Mouse (Mus musculus): ENCODE data around the gene Wnk2. TPM values are rescaled to one million over a fixed set of nuclear protein-coding genes. Genes with fewer than 3 reads are reported as not detected.
A peak's percentile ranks its signal among the peaks of the same experiment; 100 is the strongest.

Wnk2 gene
- polyA plus RNA-seq, 1 experiment from 2014 or later, result 21.0 TPM

DNA sequence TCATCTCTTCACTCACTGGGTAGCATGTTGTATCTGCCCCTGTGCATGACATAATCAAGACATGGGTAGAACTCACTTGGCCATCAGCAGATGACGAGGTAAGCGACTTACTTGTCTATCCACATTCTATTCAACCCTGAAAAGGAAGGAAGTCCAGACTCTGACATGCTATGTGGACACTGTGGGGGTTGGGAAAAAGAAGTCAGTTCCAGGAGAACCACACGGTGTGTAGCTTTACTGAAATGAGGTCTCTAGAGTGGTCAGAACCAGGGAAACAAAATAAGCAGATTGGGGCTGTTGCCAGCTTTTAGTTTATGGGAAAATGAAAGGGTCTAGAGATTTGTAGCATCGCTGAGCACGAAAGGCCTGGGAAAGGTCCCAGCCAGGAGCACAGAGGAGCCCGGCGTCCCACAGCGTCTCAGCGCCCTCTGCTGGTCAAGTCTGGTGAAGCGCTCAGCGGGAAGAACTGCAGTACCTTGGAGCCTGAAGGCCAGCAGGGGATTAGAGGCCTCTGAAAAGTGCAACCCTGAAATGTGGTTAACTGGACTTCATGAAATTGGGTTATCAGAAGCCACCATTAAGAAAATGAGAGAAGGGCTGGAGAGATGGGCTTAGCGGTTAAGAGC, 25.3 kb upstream of the Wnk2 start:
- Histone ChIP-seq H3K4me2 (replicated peaks) (no peak overlapping the region), H3K27me3 (no peaks in the 10 kb centered on the region), H3K9ac (replicated peaks) (no peak overlapping the region), H3K27ac (no peak overlapping the region), H3K9me3 (no peaks in the 10 kb centered on the region), H3K4me3 (replicated peaks) (no peak overlapping the region), H3K4me1 (replicated peaks) (no peaks in the 10 kb centered on the region), H3K36me3 (no peaks in the 10 kb centered on the region)
- 7% methylated on average over 12 of the region's 12 CpGs for WGBS
- peak; percentile 75 for ATAC-seq

DNA sequence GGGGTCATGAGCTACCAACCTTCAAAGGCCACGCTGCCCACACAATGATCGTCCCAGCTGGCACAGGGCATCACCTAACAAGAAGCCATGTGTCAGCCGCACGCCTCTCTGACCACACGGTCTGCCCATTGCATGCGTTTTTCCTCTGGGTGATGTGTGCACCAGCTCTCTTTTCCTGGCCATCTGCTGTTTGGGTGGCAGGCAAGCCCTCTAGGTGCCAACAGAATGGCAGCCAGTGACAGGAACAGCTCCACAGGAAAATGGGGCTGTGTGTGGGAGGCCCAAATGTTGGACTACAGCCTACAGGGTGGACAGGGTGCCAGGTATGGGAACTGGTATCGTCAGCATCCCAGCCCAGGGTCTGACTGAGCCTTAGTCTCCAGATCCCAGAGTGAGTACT, 24.5 kb upstream of the Wnk2 start:
- no peaks in the 10 kb centered on the region for H3K9me3 ChIP-seq
- 88% methylated on average over 7 of the region's 7 CpGs for WGBS
- H3K36me3 ChIP-seq, result no peaks in the 10 kb centered on the region
- H3K4me2 ChIP-seq (replicated peaks), result no peak overlapping the region
- H3K27me3 ChIP-seq, result no peaks in the 10 kb centered on the region
- no peaks in the 10 kb centered on the region for H3K4me1 ChIP-seq (replicated peaks)
- H3K27ac ChIP-seq, result no peak overlapping the region
- no peak overlapping the region for H3K4me3 ChIP-seq (replicated peaks)
- H3K9ac ChIP-seq (replicated peaks), result peak overlapping the region; percentile 36; the same call in 1 of the 2 replicates
- peak; percentile 25; the same call in 1 of the 2 replicates for ATAC-seq

DNA sequence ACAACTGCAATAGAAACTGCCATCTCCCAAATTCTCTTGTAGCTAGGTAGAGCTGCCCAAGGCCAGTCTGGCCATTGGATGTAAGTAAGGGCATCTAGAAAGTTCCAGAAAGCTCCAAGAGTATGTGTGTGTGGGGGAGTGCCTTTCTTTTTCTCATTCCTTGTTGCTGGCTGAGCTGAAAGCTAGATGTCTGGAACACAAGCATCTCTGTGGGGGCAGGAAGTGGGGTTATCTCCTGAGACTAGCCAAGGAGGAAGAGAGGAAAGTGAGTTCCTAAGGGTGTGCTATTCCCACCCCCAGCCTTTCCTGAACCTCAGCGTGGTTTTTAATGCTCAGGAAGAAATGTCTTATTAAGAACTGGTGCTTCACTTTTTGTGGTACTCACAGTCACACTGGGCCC, 23.9 kb upstream of the Wnk2 start:
- Histone ChIP-seq H3K4me3 (replicated peaks) (no peak overlapping the region), H3K27me3 (no peaks in the 10 kb centered on the region), H3K27ac (no peak overlapping the region), H3K4me1 (replicated peaks) (no peaks in the 10 kb centered on the region), H3K4me2 (replicated peaks) (no peak overlapping the region), H3K9ac (replicated peaks) (no peak overlapping the region), H3K36me3 (no peaks in the 10 kb centered on the region), H3K9me3 (no peaks in the 10 kb centered on the region)
- 85% methylated on average over 1 of the region's 1 CpGs for WGBS
- no peak for ATAC-seq

DNA sequence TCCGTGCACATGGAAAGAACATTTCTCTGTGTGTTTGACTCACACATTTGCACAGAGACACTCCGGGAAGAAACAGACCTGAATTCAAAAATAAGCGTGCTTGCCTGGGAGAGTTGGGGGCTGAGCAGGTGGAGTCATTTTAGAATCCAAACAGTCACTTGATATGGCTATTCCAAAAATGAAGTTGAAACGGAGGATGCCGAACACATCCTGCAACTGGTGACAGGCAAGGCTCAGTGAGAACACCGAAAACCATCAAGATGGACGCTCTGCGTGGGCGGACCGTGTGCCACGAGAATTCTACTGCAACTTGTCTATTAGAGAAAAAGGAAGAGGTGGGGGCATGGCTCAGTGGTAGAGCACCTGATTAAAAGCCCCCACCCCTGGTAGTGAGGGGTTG, 22.8 kb upstream of the Wnk2 start:
- WGBS, result 93% methylated on average over 11 of the region's 11 CpGs
- H3K27me3 ChIP-seq, result no peaks in the 10 kb centered on the region
- no peak overlapping the region for H3K9ac ChIP-seq (replicated peaks)
- H3K4me3 ChIP-seq (replicated peaks), result no peak overlapping the region
- no peak overlapping the region for H3K4me2 ChIP-seq (replicated peaks)
- ATAC-seq, result no peak
- H3K9me3 ChIP-seq, result no peaks in the 10 kb centered on the region
- H3K27ac ChIP-seq, result no peak overlapping the region
- no peaks in the 10 kb centered on the region for H3K36me3 ChIP-seq
- no peaks in the 10 kb centered on the region for H3K4me1 ChIP-seq (replicated peaks)

DNA sequence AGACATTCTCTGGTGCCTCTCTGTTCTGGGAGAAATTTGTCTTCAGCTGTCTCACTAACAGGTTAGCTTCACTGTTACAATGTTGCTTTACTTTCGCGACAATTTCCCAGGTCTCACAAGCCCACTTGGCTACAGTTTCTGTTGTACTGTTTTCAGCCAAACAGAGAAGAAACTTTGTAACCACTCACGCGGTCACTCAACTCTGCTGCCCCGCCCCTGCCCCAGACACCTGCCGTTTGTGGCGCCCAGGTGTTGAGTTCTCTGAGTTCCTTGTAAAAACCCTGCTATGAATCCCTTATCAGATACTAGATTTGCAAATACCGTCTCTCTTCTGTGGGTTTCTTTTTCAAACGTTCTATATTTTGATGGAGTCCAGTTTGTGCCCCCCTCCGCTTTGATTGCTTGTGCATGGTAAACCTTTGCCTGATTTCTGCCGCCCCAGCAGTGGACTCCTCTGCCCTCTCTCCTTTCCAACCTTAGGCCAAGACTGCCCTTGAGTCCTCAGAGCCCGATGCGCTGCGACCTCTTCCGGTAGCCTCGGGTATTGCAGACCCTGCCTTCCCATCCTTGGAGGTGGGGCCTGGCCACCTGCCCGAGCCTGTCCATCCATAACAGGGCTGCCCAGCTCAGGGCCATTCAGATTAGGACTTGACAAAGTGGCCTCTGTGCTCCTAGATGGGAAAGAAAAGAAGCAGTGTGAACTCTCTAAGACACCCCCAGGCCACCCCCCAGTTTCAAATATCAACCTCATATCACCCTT, 21.8 kb upstream of the Wnk2 start:
- H3K9ac ChIP-seq (replicated peaks), result no peak overlapping the region
- 19% methylated on average over 17 of the region's 17 CpGs for WGBS
- ATAC-seq, result peak; percentile 51; the same call in 1 of the 2 replicates

DNA sequence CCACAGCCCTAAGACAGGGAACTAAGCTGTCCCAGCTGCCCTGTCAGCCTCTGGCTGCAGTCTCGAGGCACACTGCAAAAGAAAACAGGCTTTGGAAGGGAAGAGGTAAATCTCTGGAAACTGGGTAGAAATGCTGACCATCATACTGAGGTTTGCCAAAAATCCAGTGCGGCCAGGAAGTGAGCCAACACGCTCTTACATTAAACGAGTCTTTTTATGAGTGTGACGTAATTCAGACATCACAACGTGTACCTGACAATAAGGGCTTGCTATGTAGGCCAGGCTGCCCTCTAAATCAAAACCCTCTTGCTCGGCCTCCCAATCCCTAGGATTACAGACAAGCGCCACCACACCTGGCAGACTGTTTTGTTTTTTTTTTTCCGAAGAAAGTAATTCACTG, 19.3 kb upstream of the Wnk2 start:
- Histone ChIP-seq H3K4me3 (replicated peaks) (no peak overlapping the region), H3K27ac (no peak overlapping the region), H3K4me2 (replicated peaks) (no peak overlapping the region), H3K4me1 (replicated peaks) (no peaks in the 10 kb centered on the region), H3K9me3 (no peaks in the 10 kb centered on the region), H3K36me3 (no peaks in the 10 kb centered on the region), H3K27me3 (no peaks in the 10 kb centered on the region), H3K9ac (replicated peaks) (no peak overlapping the region)
- WGBS, result 84% methylated on average over 9 of the region's 9 CpGs
- no peak for ATAC-seq

More for the DNA sequence above, 21.8 kb upstream of the Wnk2 start:
- H3K27me3 ChIP-seq, result no peaks in the 10 kb centered on the region
- H3K4me3 ChIP-seq (replicated peaks), result no peak overlapping the region
- no peaks in the 10 kb centered on the region for H3K4me1 ChIP-seq (replicated peaks)
- H3K36me3 ChIP-seq, result no peaks in the 10 kb centered on the region
- H3K27ac ChIP-seq, result no peak overlapping the region
- no peaks in the 10 kb centered on the region for H3K9me3 ChIP-seq
- no peak overlapping the region for H3K4me2 ChIP-seq (replicated peaks)

DNA sequence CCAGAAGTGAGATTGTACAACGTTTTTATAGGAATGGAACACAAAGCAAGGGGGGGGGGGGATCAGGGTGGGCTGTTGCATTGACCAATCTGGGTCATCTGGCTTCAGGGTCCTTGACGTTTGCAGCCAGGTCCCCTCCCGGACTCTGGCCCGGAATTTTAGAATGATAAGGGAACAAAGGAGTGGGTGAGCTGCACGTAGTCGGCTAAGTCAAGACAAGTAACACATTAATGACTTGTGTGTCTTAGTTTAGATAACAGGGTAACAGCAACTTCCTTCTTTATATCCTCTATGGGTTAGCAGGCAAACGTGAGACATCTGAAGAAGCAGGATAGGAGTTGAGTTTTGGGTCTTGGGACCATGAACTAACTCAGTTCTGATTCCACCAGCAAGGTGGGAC, 15.8 kb upstream of the Wnk2 start:
- 78% methylated on average over 7 of the region's 7 CpGs for WGBS
- ATAC-seq, result no peak
- Histone ChIP-seq H3K4me2 (replicated peaks) (no peak overlapping the region), H3K4me3 (replicated peaks) (no peak overlapping the region), H3K9me3 (no peaks in the 10 kb centered on the region), H3K9ac (replicated peaks) (no peak overlapping the region), H3K27ac (no peak overlapping the region), H3K27me3 (no peaks in the 10 kb centered on the region), H3K36me3 (no peaks in the 10 kb centered on the region), H3K4me1 (replicated peaks) (no peaks in the 10 kb centered on the region)

DNA sequence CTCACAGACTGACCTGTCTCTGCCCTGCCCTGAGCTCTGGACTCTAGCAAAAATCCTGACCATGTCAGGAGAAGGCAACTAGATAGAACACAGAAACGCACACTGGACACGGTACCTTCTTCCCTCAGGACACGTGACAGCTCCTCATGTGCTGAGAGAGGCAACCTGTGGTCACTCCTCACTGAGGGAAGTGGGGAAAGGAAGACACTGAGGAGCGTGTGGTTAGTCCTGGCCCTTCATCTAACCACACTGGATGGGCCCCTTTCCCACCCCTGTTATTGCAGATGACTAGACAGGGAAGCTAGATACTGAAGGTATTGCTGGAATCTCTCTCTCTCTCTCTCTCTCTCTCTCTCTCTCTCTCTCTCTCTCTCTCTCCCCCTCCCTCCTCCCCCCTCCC, 14.9 kb upstream of the Wnk2 start:
- Histone ChIP-seq H3K4me2 (replicated peaks) (no peak overlapping the region), H3K27me3 (no peaks in the 10 kb centered on the region), H3K4me1 (replicated peaks) (no peaks in the 10 kb centered on the region), H3K4me3 (replicated peaks) (no peak overlapping the region), H3K9me3 (no peaks in the 10 kb centered on the region), H3K9ac (replicated peaks) (no peak overlapping the region), H3K36me3 (no peaks in the 10 kb centered on the region), H3K27ac (no peak overlapping the region)
- ATAC-seq, result no peak
- 81% methylated on average over 4 of the region's 4 CpGs for WGBS

DNA sequence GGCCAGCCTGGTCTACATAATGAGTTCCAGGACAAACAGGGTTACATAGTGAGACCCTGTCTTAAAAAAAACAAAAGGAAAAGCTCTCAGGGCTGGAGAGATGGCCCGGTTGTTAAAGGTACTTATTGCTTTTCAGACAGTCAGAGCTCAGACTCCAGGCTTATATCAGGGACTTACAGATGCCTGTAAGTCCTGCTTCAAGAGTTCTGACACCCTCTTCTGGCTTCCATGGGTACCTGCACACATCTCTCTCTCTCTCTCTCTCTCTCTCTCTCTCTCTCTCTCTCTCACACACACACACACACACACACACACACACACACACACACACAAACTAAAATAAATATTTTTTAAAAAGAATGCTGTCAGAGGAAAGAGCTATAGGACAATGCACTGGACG, 13.4 kb upstream of the Wnk2 start:
- H3K9me3 ChIP-seq, result no peaks in the 10 kb centered on the region
- WGBS, result 71% methylated on average over 2 of the region's 2 CpGs

DNA sequence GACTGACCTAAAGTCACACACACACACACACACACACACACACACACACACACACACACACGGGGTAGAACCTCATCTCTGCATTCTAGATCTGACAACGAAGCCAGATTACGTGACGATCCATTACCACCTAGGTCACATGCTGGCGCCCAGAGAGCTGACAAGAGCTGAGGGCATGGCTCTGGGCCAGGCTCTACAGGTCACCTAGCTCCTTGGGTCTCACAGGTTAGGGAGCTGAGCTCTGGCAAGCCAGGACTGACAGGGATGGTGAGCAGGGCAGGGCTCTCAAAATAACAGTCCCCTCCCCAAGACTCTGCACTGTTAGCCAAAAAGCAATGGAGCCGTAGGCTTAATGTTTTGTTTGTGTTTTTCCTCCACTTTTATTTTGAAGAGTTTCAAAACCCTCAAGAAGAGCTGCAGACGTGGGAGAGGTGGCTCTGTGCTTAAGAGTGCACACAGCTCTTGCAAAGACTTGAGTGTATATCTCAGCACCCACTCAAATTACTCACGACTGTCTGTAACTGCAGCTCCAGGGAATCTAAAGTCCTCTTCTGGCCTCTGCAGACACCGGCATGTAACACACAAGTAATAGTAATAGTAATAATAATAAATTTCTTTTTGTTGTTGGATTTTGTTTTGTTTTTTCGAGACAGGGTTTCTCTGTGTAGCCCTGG, 10.4 kb upstream of the Wnk2 start:
- Histone ChIP-seq H3K4me1 (replicated peaks) (no peaks in the 10 kb centered on the region), H3K9ac (replicated peaks) (no peak overlapping the region), H3K4me2 (replicated peaks) (no peak overlapping the region), H3K4me3 (replicated peaks) (no peak overlapping the region), H3K9me3 (no peaks in the 10 kb centered on the region), H3K36me3 (no peaks in the 10 kb centered on the region), H3K27me3 (no peaks in the 10 kb centered on the region), H3K27ac (no peak overlapping the region)
- no peak for ATAC-seq
- WGBS, result 83% methylated on average over 10 of the region's 10 CpGs

More for the DNA sequence above, 13.4 kb upstream of the Wnk2 start:
- H3K36me3 ChIP-seq, result no peaks in the 10 kb centered on the region
- no peak overlapping the region for H3K9ac ChIP-seq (replicated peaks)
- no peak overlapping the region for H3K27ac ChIP-seq
- no peaks in the 10 kb centered on the region for H3K4me1 ChIP-seq (replicated peaks)
- H3K4me2 ChIP-seq (replicated peaks), result no peak overlapping the region
- no peak for ATAC-seq
- H3K27me3 ChIP-seq, result no peaks in the 10 kb centered on the region
- H3K4me3 ChIP-seq (replicated peaks), result no peak overlapping the region

DNA sequence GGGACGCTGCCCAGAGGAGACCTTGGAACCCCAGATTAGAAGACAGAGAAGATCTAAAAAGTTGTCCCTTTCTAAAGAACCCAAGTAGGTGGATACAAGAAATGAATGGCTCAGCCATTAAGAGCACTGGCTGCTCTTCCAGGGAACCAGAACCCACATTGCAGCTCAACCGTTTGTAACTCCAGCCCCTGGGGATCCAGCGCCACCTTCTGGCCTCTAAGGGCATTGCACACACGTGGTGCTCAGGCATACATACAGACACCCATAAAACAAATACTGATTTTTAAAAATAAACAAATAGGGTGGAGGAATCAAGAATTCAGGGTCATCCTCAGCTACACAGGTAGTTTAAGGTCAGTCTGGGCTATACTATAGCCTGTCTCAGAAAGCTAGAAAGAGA, 8.8 kb upstream of the Wnk2 start:
- H3K27me3 ChIP-seq, result no peaks in the 10 kb centered on the region
- no peak overlapping the region for H3K9ac ChIP-seq (replicated peaks)
- H3K9me3 ChIP-seq, result no peaks in the 10 kb centered on the region
- no peak overlapping the region for H3K27ac ChIP-seq
- ATAC-seq, result no peak
- no peaks in the 10 kb centered on the region for H3K36me3 ChIP-seq
- H3K4me2 ChIP-seq (replicated peaks), result no peak overlapping the region
- 72% methylated on average over 4 of the region's 4 CpGs for WGBS
- H3K4me1 ChIP-seq (replicated peaks), result no peaks in the 10 kb centered on the region
- H3K4me3 ChIP-seq (replicated peaks), result no peak overlapping the region

DNA sequence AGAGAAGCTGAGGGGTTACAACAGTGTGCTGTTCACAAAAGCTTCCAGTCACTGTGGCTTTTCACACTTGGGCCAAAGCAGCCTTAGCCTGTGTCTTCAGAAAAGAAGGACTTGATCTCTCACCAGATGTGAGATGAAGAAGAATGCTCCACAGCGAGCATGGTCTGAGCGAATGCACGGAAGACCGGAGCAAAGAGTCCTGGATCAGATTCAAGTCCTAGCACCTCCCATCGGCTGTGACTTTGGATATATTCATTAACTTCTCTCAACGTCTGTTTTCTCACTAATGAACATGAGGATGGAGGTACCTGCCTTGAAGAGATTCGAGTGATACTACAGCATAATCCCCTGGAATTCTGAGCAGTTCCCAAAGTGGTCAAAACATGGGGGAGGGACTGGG, 6.8 kb upstream of the Wnk2 start:
- H3K4me1 ChIP-seq (replicated peaks), result no peaks in the 10 kb centered on the region
- no peak overlapping the region for H3K27ac ChIP-seq
- H3K4me2 ChIP-seq (replicated peaks), result no peak overlapping the region
- H3K9me3 ChIP-seq, result no peaks in the 10 kb centered on the region
- no peaks in the 10 kb centered on the region for H3K36me3 ChIP-seq
- no peak overlapping the region for H3K4me3 ChIP-seq (replicated peaks)
- WGBS, result 69% methylated on average over 7 of the region's 7 CpGs
- ATAC-seq, result no peak
- H3K9ac ChIP-seq (replicated peaks), result no peak overlapping the region
- 0 out of 2 replicates have a peak, but pooled peaks cover 8% of the 10 kb centered on the region for H3K27me3 ChIP-seq

All from midbrain, embryonic 13.5 days (tissue).